Mouse (Mus musculus) forebrain, embryonic 15.5 days (tissue): ENCODE measurements around the gene Cd300a. TPM values are rescaled to one million over a fixed set of nuclear protein-coding genes. Genes with fewer than 3 reads are reported as not detected.
A peak's percentile ranks its signal among the peaks of the same experiment; 100 is the strongest.

Experiments used
- ATAC-seq: fragments of 200-750 bp; cut with Nextera tagmentation; replicated peaks from 2 replicates; pipeline ENCODE4 v1.8.0; 2017; ENCODE audit warnings: mild to moderate bottlenecking, moderate TSS enrichment, moderate library complexity
- H3K27ac ChIP-seq: fragments of 300-500 bp; sonication (generic); replicated peaks from 2 replicates; pipeline ENCODE4 v1.5.1; 2015; ENCODE audit warnings: mild to moderate bottlenecking, inconsistent platforms
- H3K27me3 ChIP-seq: fragments of 300-500 bp; sonication (generic); 2 replicates; pipeline ENCODE4 v1.6.1; 2015; ENCODE audit warnings: inconsistent platforms
- H3K36me3 ChIP-seq: fragments of 300-500 bp; sonication (generic); 2 replicates; pipeline ENCODE4 v1.6.1; 2015; ENCODE audit warnings: mild to moderate bottlenecking, inconsistent platforms
- H3K4me1 ChIP-seq: fragments of 300-500 bp; sonication (generic); 2 replicates; pipeline ENCODE4 v1.6.1; 2015; ENCODE audit warnings: inconsistent platforms
- H3K4me2 ChIP-seq: fragments of 300-500 bp; sonication (generic); replicated peaks from 2 replicates; pipeline ENCODE4 v1.6.1; 2015; ENCODE audit warnings: mild to moderate bottlenecking, inconsistent platforms
- H3K4me3 ChIP-seq: fragments of 300-500 bp; sonication (generic); 2 replicates; pipeline ENCODE4 v1.5.1; 2015; ENCODE audit warnings: mild to moderate bottlenecking, inconsistent platforms
- H3K9ac ChIP-seq: fragments of 300-500 bp; sonication (generic); replicated peaks from 2 replicates; pipeline ENCODE4 v1.6.1; 2015; ENCODE audit warnings: mild to moderate bottlenecking, inconsistent platforms
- H3K9me3 ChIP-seq: fragments of 300-500 bp; sonication (generic); 2 replicates; pipeline ENCODE4 v1.6.1; 2016; ENCODE audit warnings: inconsistent platforms
- WGBS: fragments of 180-500 bp; shearing (Covaris S2); methylation state at CpG from one replicate; pipeline ENCODE4 v1.1.7; 2015; ENCODE audit warnings: mixed read lengths; 5-methylcytosine and 5-hydroxymethylcytosine counted together
- polyA plus RNA-seq: library from polyadenylated mRNA; unstranded; fragments of >200 nt; fragmentation: Nextera tagmentation; extraction: Ambion mirVana; gene quantifications from 2 replicates; pipeline ENCODE4 v1.2.1, GENCODE M21; 2015

Cd300a gene
- polyA plus RNA-seq, 1 experiment from 2014 or later: 0.88 TPM

GRCm38 (mm10) chr11:114852311-114853173, 37.3 kb upstream of the Cd300a start:
- H3K4me3 ChIP-seq: peak overlapping the region; percentile 67
- no peak overlapping the region for H3K27ac ChIP-seq
- ATAC-seq: no peak
- no peaks in the 10 kb centered on the region for H3K9me3 ChIP-seq
- H3K4me2 ChIP-seq: peak overlapping the region; percentile 94
- no peaks in the 10 kb centered on the region for H3K36me3 ChIP-seq
- H3K27me3 ChIP-seq: peaks cover 47% of the 10 kb centered on the region
- peak overlapping the region; percentile 52 for H3K9ac ChIP-seq
- WGBS: 2% methylated on average over 40 of the region's 40 CpGs
- peaks cover 28% of the 10 kb centered on the region for H3K4me1 ChIP-seq

- Histone ChIP-seq H3K4me3 (peak overlapping the region; percentile 67; the same call in 1 of the 2 replicates), H3K9me3 (no peaks in the 10 kb centered on the region), H3K9ac (no peak overlapping the region), H3K36me3 (no peaks in the 10 kb centered on the region), H3K4me1 (peaks cover 28% of the 10 kb centered on the region), H3K27ac (no peak overlapping the region), H3K27me3 (peaks cover 47% of the 10 kb centered on the region), H3K4me2 (peak overlapping the region; percentile 94)
- no peak for ATAC-seq
- 22% methylated on average over 7 of the region's 7 CpGs for WGBS
These were observed 36.5 kb upstream of the Cd300a start for GRCm38 (mm10) chr11:114853174-114853838.

- Histone ChIP-seq H3K9ac (no peak overlapping the region), H3K4me3 (no peak overlapping the region), H3K4me2 (no peak overlapping the region), H3K27ac (no peak overlapping the region), H3K9me3 (no peaks in the 10 kb centered on the region), H3K4me1 (peaks cover 28% of the 10 kb centered on the region), H3K27me3 (peaks cover 42% of the 10 kb centered on the region), H3K36me3 (no peaks in the 10 kb centered on the region)
- ATAC-seq: no peak
- 88% methylated on average over 6 of the region's 6 CpGs for WGBS
These were observed 35.3 kb upstream of the Cd300a start for GRCm38 (mm10) chr11:114854581-114854980.

- Histone ChIP-seq H3K4me1 (peaks cover 18% of the 10 kb centered on the region), H3K27ac (no peak overlapping the region), H3K36me3 (no peaks in the 10 kb centered on the region), H3K4me2 (no peak overlapping the region), H3K4me3 (no peak overlapping the region), H3K9ac (no peak overlapping the region), H3K27me3 (peaks cover 27% of the 10 kb centered on the region), H3K9me3 (no peaks in the 10 kb centered on the region)
- no peak for ATAC-seq
- 89% methylated on average over 5 of the region's 5 CpGs for WGBS
These were observed 33.7 kb upstream of the Cd300a start for GRCm38 (mm10) chr11:114856125-114856524.

- no peak for ATAC-seq
- H3K36me3 ChIP-seq: no peaks in the 10 kb centered on the region
- WGBS: 98% methylated on average over 2 of the region's 2 CpGs
- no peaks in the 10 kb centered on the region for H3K9me3 ChIP-seq
- no peaks in the 10 kb centered on the region for H3K4me1 ChIP-seq
- no peak overlapping the region for H3K4me2 ChIP-seq
- H3K27me3 ChIP-seq: peaks cover 3% of the 10 kb centered on the region; the same call in 1 of the 2 replicates
- H3K27ac ChIP-seq: no peak overlapping the region
- no peak overlapping the region for H3K4me3 ChIP-seq
- no peak overlapping the region for H3K9ac ChIP-seq
These were observed 31.2 kb upstream of the Cd300a start for GRCm38 (mm10) chr11:114858641-114859040.

- no peak overlapping the region for H3K4me2 ChIP-seq
- no peak for ATAC-seq
- no peak overlapping the region for H3K27ac ChIP-seq
- no peak overlapping the region for H3K9ac ChIP-seq
- WGBS: 64% methylated on average over 2 of the region's 2 CpGs
- no peaks in the 10 kb centered on the region for H3K9me3 ChIP-seq
- no peak overlapping the region for H3K4me3 ChIP-seq
- no peaks in the 10 kb centered on the region for H3K27me3 ChIP-seq
- H3K36me3 ChIP-seq: no peaks in the 10 kb centered on the region
- no peaks in the 10 kb centered on the region for H3K4me1 ChIP-seq
These were observed 28.8 kb upstream of the Cd300a start for GRCm38 (mm10) chr11:114861057-114861456.

GRCm38 (mm10) chr11:114862687-114863086, 27.2 kb upstream of the Cd300a start:
- Histone ChIP-seq H3K4me3 (no peak overlapping the region), H3K27ac (no peak overlapping the region), H3K4me2 (no peak overlapping the region), H3K4me1 (no peaks in the 10 kb centered on the region), H3K9ac (no peak overlapping the region), H3K36me3 (no peaks in the 10 kb centered on the region), H3K9me3 (no peaks in the 10 kb centered on the region), H3K27me3 (no peaks in the 10 kb centered on the region)
- 80% methylated on average over 3 of the region's 3 CpGs for WGBS
- no peak for ATAC-seq

GRCm38 (mm10) chr11:114863918-114864420, 25.9 kb upstream of the Cd300a start:
- H3K9ac ChIP-seq: no peak overlapping the region
- no peak for ATAC-seq
- no peaks in the 10 kb centered on the region for H3K4me1 ChIP-seq
- no peaks in the 10 kb centered on the region for H3K9me3 ChIP-seq
- 94% methylated on average over 21 of the region's 21 CpGs for WGBS
- H3K4me2 ChIP-seq: no peak overlapping the region
- H3K27me3 ChIP-seq: no peaks in the 10 kb centered on the region
- no peak overlapping the region for H3K4me3 ChIP-seq
- H3K36me3 ChIP-seq: no peaks in the 10 kb centered on the region
- no peak overlapping the region for H3K27ac ChIP-seq

- no peaks in the 10 kb centered on the region for H3K36me3 ChIP-seq
- WGBS: 72% methylated on average over 5 of the region's 5 CpGs
- no peaks in the 10 kb centered on the region for H3K9me3 ChIP-seq
- H3K4me1 ChIP-seq: no peaks in the 10 kb centered on the region
- H3K4me2 ChIP-seq: no peak overlapping the region
- no peaks in the 10 kb centered on the region for H3K27me3 ChIP-seq
- H3K4me3 ChIP-seq: no peak overlapping the region
- ATAC-seq: no peak
- H3K9ac ChIP-seq: no peak overlapping the region
- H3K27ac ChIP-seq: no peak overlapping the region
These were observed 23.8 kb upstream of the Cd300a start for GRCm38 (mm10) chr11:114865999-114866398.

- no peak for ATAC-seq
- Histone ChIP-seq H3K4me3 (no peak overlapping the region), H3K27ac (no peak overlapping the region), H3K4me2 (no peak overlapping the region), H3K9me3 (no peaks in the 10 kb centered on the region), H3K9ac (no peak overlapping the region), H3K27me3 (no peaks in the 10 kb centered on the region), H3K36me3 (no peaks in the 10 kb centered on the region), H3K4me1 (no peaks in the 10 kb centered on the region)
- 73% methylated on average over 10 of the region's 10 CpGs for WGBS
These were observed 23.1 kb upstream of the Cd300a start for GRCm38 (mm10) chr11:114866486-114867360.

GRCm38 (mm10) chr11:114867361-114868235, 22.2 kb upstream of the Cd300a start:
- no peak for ATAC-seq
- H3K27ac ChIP-seq: no peak overlapping the region
- no peaks in the 10 kb centered on the region for H3K4me1 ChIP-seq
- no peaks in the 10 kb centered on the region for H3K27me3 ChIP-seq
- H3K4me3 ChIP-seq: no peak overlapping the region
- no peaks in the 10 kb centered on the region for H3K36me3 ChIP-seq
- no peak overlapping the region for H3K4me2 ChIP-seq
- WGBS: 75% methylated on average over 11 of the region's 11 CpGs
- H3K9ac ChIP-seq: no peak overlapping the region
- H3K9me3 ChIP-seq: no peaks in the 10 kb centered on the region
